In genomic region chr4:133885991-133886501, GRCm38 (mm10) we compare ENCODE assay signal across 9 mouse cellular contexts. TPM values are rescaled to one million over a fixed set of nuclear protein-coding genes. Genes with fewer than 3 reads are reported as not detected.
DNase-seq lines count a peak whose midpoint lies in the region; ATAC-seq and TF ChIP-seq lines count a peak whose summit lies in the region.
"Had no signal": no experiment of that assay in that cellular context is flagged by ENCODE, and none has a peak within 500 bp of the region (broad histone marks: within the 10 kb centered on the region; RNA-seq: fewer than 3 reads in every experiment).

No protein-coding gene starts in this region.

- DNase-seq in heart, postnatal 10 days: no peak
- peak; percentile 62 for DNase-seq in cerebellum, adult 8-10 months
- peak; percentile 42 for DNase-seq in liver, postnatal 0 days
- no peak for DNase-seq in frontal cortex, postnatal 14 days (ENCODE audit: low spot score in 2 of 2)
- no peak for DNase-seq in spleen, adult 18-20 months
- DNase-seq in thymus, postnatal 10 days (ENCODE audit: low spot score in 2 of 2): no peak

- H3K36me3 ChIP-seq in heart, embryonic 11.5 days (ENCODE audit: control insufficient read depth, insufficient read depth, low read length): no peaks in the 10 kb centered on the region
- H3K36me3 ChIP-seq in hindbrain, embryonic 15.5 days: no peaks in the 10 kb centered on the region
- no peaks in the 10 kb centered on the region for H3K36me3 ChIP-seq in liver, postnatal 0 days (replicated peaks; ENCODE audit: insufficient read depth, low read length)

- H3K4me2 ChIP-seq in heart, embryonic 11.5 days: peak overlapping the region; percentile 97
- peak overlapping the region; percentile 96 for H3K4me2 ChIP-seq in hindbrain, embryonic 15.5 days
- H3K4me2 ChIP-seq in liver, postnatal 0 days (ENCODE audit: low read depth, low read length): peak overlapping the region; percentile 98

- no peak for ATAC-seq in heart, embryonic 11.5 days (replicated peaks; ENCODE audit: insufficient number of reproducible peaks, low FRiP score, low TSS enrichment)
- ATAC-seq in hindbrain, embryonic 15.5 days (ENCODE audit: low FRiP score, low read depth): no peak
- no peak for ATAC-seq in liver, postnatal 0 days
- ATAC-seq: Patski had no signal

- H3K27me3 ChIP-seq in heart, embryonic 11.5 days (ENCODE audit: control insufficient read depth, insufficient read depth, low read length): no peaks in the 10 kb centered on the region
- no peaks in the 10 kb centered on the region for H3K27me3 ChIP-seq in hindbrain, embryonic 15.5 days
- no peaks in the 10 kb centered on the region for H3K27me3 ChIP-seq in liver, postnatal 0 days (ENCODE audit: insufficient read depth, low read length)
- H3K27me3 ChIP-seq: Patski had no signal

- peak overlapping the region; percentile 21 for H3K4me3 ChIP-seq in heart, embryonic 11.5 days (ENCODE audit: low read depth, low read length)
- peak overlapping the region; percentile 92; the same call in 1 of the 2 replicates for H3K4me3 ChIP-seq in hindbrain, embryonic 15.5 days
- peak overlapping the region; percentile 77; the same call in 1 of the 2 replicates for H3K4me3 ChIP-seq in liver, postnatal 0 days (ENCODE audit: low read depth, low read length)

- intact Hi-C loops in heart, postnatal 10 days (cut with DNase I): loop anchor here (2.0 kb wide), 1 partner anchor 25 kb away; no protein-coding TSS in a partner anchor

- no peaks in the 10 kb centered on the region for H3K9me3 ChIP-seq in heart, embryonic 11.5 days (replicated peaks; ENCODE audit: control insufficient read depth, low read length)
- H3K9me3 ChIP-seq in hindbrain, embryonic 15.5 days: no peaks in the 10 kb centered on the region
- H3K9me3 ChIP-seq in liver, postnatal 0 days (ENCODE audit: low read length): no peaks in the 10 kb centered on the region

- TF ChIP-seq EP300 in liver, postnatal 0 days (IDR thresholded peaks at IDR 0.05; ENCODE audit: low read depth): no peak

- no peak for TF ChIP-seq CTCF in liver, postnatal 0 days (IDR thresholded peaks at IDR 0.05; ENCODE audit: low read depth)

- H3K4me1 ChIP-seq in heart, embryonic 11.5 days (ENCODE audit: control insufficient read depth, insufficient read depth, low read length): peaks cover 15% of the 10 kb centered on the region
- H3K4me1 ChIP-seq in hindbrain, embryonic 15.5 days (replicated peaks): peaks cover 20% of the 10 kb centered on the region
- H3K4me1 ChIP-seq in liver, postnatal 0 days (ENCODE audit: insufficient read depth): peaks cover 26% of the 10 kb centered on the region

- 21% methylated on average over 10 of the region's 10 CpGs for WGBS in heart, embryonic 11.5 days (ENCODE audit: insufficient replicate concordance)
- 27% methylated on average over 10 of the region's 10 CpGs for WGBS in hindbrain, embryonic 15.5 days
- WGBS in liver, postnatal 0 days (ENCODE audit: insufficient replicate concordance): 39% methylated on average over 10 of the region's 10 CpGs

- H3K27ac ChIP-seq in heart, embryonic 11.5 days (ENCODE audit: low read depth, low read length): no peak overlapping the region
- no peak overlapping the region for H3K27ac ChIP-seq in hindbrain, embryonic 15.5 days (replicated peaks)
- 0 out of 2 replicates have a peak overlapping the region, but pooled peaks have one; percentile 35 for H3K27ac ChIP-seq in liver, postnatal 0 days (ENCODE audit: low read depth)

- H3K9ac ChIP-seq in heart, embryonic 11.5 days (ENCODE audit: low read depth, low read length): no peak overlapping the region
- peak overlapping the region; percentile 80 for H3K9ac ChIP-seq in hindbrain, embryonic 15.5 days
- peak overlapping the region; percentile 38; the same call in 1 of the 2 replicates for H3K9ac ChIP-seq in liver, postnatal 0 days (replicated peaks)

RNA-seq across cellular contexts. Expression of gene Rps6ka1, which starts 1.6 kb away (rescaled TPM):
- 20.9 and 23.1 TPM in 2 replicates for polyA plus RNA-seq in heart, embryonic 11.5 days (2014; fragmentation: Nextera tagmentation; extraction: Ambion mirVana)
- total RNA-seq in heart, postnatal 10 days (2021): 1 to 10 TPM; 9.1 to 9.3 TPM
- 25.0 and 25.6 TPM in 2 replicates for polyA plus RNA-seq in hindbrain, embryonic 15.5 days (2015; fragmentation: Nextera tagmentation; extraction: Ambion mirVana)
- 31.6 and 36.9 TPM in 2 replicates for polyA plus RNA-seq in liver, postnatal 0 days (2015; fragmentation: Nextera tagmentation; extraction: Ambion mirVana)

Comparison
In these comparisons a context has a peak if more than half of its experiments do, and no peak if none do; other contexts are left out.
1. H3K4me3 ChIP-seq: peak in every context shown above with its lines; median percentile 92 in hindbrain, embryonic 15.5 days; 77 in liver, postnatal 0 days; 21 in heart, embryonic 11.5 days.
2. DNase-seq: peak in cerebellum, adult 8-10 months (single experiment) and liver, postnatal 0 days (single experiment); none in heart, postnatal 10 days (0 of 2), frontal cortex, postnatal 14 days (0 of 2), spleen, adult 18-20 months (0 of 2) and thymus, postnatal 10 days (0 of 2).
3. Peak in every context shown above with its lines, with median percentiles within 50 percentile points of each other: H3K4me2 ChIP-seq.